Mouse (Mus musculus) liver, embryonic 13.5 days (tissue): ENCODE measurements at regions not wholly inside any gene's neighbourhood (a gene's known extent, or its start where the extent isn't known, plus 50 kb on each side); places are given as distances from the start of the nearest gene placed in this dataset.

Experiments used
- ATAC-seq: fragments of 200-750 bp; cut with Nextera tagmentation; 2 replicates; pipeline ENCODE4 v1.8.0; 2017; ENCODE audit warnings: low read depth, mild to moderate bottlenecking, moderate number of reproducible peaks, moderate library complexity
- DNase-seq: peaks from one replicate; pipeline ENCODE4 v3.0.0; 2022
- H3K27ac ChIP-seq: fragments of 300-500 bp; sonication (generic); 2 replicates; pipeline ENCODE4 v1.5.1; 2015; ENCODE audit warnings: moderate library complexity, mild to moderate bottlenecking, inconsistent platforms
- H3K27me3 ChIP-seq: fragments of 300-500 bp; sonication (generic); 2 replicates; pipeline ENCODE4 v1.6.1; 2015; ENCODE audit warnings: mild to moderate bottlenecking, inconsistent platforms
- H3K36me3 ChIP-seq: fragments of 300-500 bp; sonication (generic); 2 replicates; pipeline ENCODE4 v1.6.1; 2015; ENCODE audit warnings: mild to moderate bottlenecking, inconsistent platforms
- H3K4me1 ChIP-seq: fragments of 300-500 bp; sonication (generic); replicated peaks from 2 replicates; pipeline ENCODE4 v1.6.1; 2015; ENCODE audit warnings: inconsistent platforms
- H3K4me2 ChIP-seq: fragments of 300-500 bp; sonication (generic); 2 replicates; pipeline ENCODE4 v1.6.1; 2015; ENCODE audit warnings: inconsistent platforms, mild to moderate bottlenecking, moderate library complexity
- H3K4me3 ChIP-seq: fragments of 300-500 bp; sonication (generic); replicated peaks from 2 replicates; pipeline ENCODE4 v1.5.1; 2015; ENCODE audit warnings: mild to moderate bottlenecking, inconsistent platforms
- H3K9ac ChIP-seq: fragments of 300-500 bp; sonication (generic); 2 replicates; pipeline ENCODE4 v1.6.1; 2015; ENCODE audit warnings: mild to moderate bottlenecking, inconsistent platforms
- H3K9me3 ChIP-seq: fragments of 300-500 bp; sonication (generic); replicated peaks from 2 replicates; pipeline ENCODE4 v1.6.1; 2016; ENCODE audit warnings: inconsistent platforms
- WGBS: fragments of 180-500 bp; shearing (Covaris S2); methylation state at CpG from one replicate; pipeline ENCODE4 v1.1.7; 2015; ENCODE audit not compliant: insufficient replicate concordance; 5-methylcytosine and 5-hydroxymethylcytosine counted together

DNA sequence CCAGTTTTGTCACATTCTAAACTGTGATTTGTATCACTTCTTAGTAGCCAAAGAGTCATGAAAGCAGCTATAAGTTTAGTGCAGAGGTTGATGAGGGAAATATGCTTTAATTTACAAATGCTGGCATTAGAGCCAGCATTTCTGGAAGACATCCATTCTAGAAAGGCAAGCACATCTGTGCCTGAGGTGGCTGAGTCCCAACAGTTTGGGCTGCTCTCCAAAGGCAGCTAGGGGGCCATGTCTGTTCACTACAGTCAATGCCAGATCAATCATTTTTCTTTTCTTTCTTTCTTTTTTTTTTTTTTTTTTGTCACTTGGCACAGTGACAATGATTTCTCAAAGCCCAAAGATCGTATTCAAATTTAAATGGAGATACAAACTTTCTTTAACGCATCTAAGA lies 71.6 kb upstream of the Zic3 start:
- H3K4me3 ChIP-seq, result no peak overlapping the region
- no peak overlapping the region for H3K9ac ChIP-seq
- H3K27me3 ChIP-seq, result no peaks in the 10 kb centered on the region
- H3K4me1 ChIP-seq, result no peaks in the 10 kb centered on the region
- 44% methylated on average over 2 of the region's 2 CpGs for WGBS
- no peak for ATAC-seq
- H3K4me2 ChIP-seq, result no peak overlapping the region
- H3K27ac ChIP-seq, result no peak overlapping the region
- H3K9me3 ChIP-seq, result no peaks in the 10 kb centered on the region
- H3K36me3 ChIP-seq, result no peaks in the 10 kb centered on the region
- no peak for DNase-seq

DNA sequence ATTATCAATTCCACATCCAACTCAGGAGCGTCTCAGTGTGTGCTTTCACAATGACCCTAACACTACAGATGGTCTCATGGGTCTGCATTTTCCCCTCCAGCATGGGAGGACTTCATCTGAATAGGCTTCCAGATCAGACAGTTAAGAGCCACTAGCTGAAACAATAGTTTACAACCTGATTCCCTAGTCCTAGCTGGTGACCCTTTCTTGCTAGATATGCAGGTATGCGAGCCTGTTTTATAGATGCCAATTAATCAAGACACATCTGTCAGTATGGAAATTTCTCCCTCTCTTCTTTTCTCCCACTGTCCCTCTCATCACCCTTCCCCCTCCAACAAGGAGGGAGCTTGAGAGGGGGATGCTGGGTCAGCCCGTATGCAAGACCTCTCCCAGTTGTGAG lies 71.2 kb upstream of the Zic3 start:
- ATAC-seq (no peak), DNase-seq (no peak)
- Histone ChIP-seq H3K4me3 (no peak overlapping the region), H3K27ac (no peak overlapping the region), H3K9me3 (no peaks in the 10 kb centered on the region), H3K9ac (no peak overlapping the region), H3K4me1 (no peaks in the 10 kb centered on the region), H3K27me3 (no peaks in the 10 kb centered on the region), H3K36me3 (no peaks in the 10 kb centered on the region), H3K4me2 (no peak overlapping the region)
- 34% methylated on average over 3 of the region's 3 CpGs for WGBS

DNA sequence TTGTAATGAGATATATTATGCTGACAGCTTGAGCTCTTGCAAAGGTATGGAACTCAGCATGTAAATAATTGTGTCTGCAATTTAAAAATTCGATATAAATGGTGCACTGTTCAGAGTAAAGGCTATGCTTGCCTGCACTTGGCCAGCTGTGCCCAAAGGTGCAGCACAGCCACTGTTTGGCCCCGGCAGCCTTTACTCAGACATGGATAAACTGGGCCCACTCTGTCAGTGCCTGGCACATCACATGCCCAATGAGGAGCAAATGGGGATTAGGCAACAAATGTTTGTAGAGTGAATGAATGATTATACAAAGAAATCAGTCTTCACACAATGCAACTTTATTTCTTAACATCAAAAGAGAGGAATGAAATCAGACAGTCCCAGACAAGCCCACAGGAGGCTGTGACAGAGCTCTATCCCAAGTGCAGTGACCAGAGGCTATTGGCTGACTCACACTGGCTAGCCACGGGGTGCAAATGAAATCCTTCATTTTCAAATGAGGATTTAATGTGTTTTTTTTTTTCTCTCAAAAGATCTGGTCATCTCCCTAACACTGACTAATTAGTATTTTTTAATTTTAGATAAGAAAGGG lies 67.8 kb upstream of the Zic3 start:
- H3K4me2 ChIP-seq, result no peak overlapping the region
- H3K27me3 ChIP-seq, result no peaks in the 10 kb centered on the region
- no peak overlapping the region for H3K27ac ChIP-seq
- no peak overlapping the region for H3K4me3 ChIP-seq
- no peak for ATAC-seq
- 21% methylated on average over 3 of the region's 3 CpGs for WGBS
- no peaks in the 10 kb centered on the region for H3K4me1 ChIP-seq
- no peaks in the 10 kb centered on the region for H3K36me3 ChIP-seq
- H3K9me3 ChIP-seq, result no peaks in the 10 kb centered on the region
- DNase-seq, result no peak
- no peak overlapping the region for H3K9ac ChIP-seq
